Mouse (Mus musculus) heart, adult 2 months (tissue): Measurements from ENCODE around the gene Maml3.

Source experiments
- CTCF ChIP-seq: fragments of 200-600 bp; IDR thresholded peaks from 2 replicates; pipeline ENCODE4 v1.8.1; 2022; ENCODE audit warnings: antibody characterized with exemption, mild to moderate bottlenecking, moderate library complexity
- EP300 ChIP-seq: fragments of 200-500 bp; IDR thresholded peaks from 2 replicates; pipeline ENCODE4 v1.6.1; 2011; ENCODE audit warnings: low read depth, low read length, control low read depth; ENCODE audit not compliant: insufficient read depth
- POLR2A ChIP-seq: fragments of 200-500 bp; IDR thresholded peaks from 2 replicates; pipeline ENCODE4 v1.6.1; 2011; ENCODE audit warnings: mild to moderate bottlenecking, low read depth, low read length, control low read depth; ENCODE audit not compliant: insufficient read depth

- TF ChIP-seq CTCF, result no peak
- no peak for TF ChIP-seq EP300
- no peak for TF ChIP-seq POLR2A
Observed at GRCm38 (mm10) chr3:51954441-51954840, 150.4 kb downstream of the Maml3 start.
